Mouse (Mus musculus): ENCODE data around the gene Serpina11. TPM values are rescaled to one million over a fixed set of nuclear protein-coding genes. Genes with fewer than 3 reads are reported as not detected.
"Not testable (repeated sequence)": the region's sequence is repeated elsewhere in the genome, so short reads cannot be mapped to it uniquely, and the experiment has no call there.

Serpina11 gene
- polyA plus RNA-seq, 1 experiment = not detected

GRCm38 (mm10) chr12:103977060-103977459, 12.7 kb downstream of the Serpina11 start:
- DNase-seq (ENCODE audit: extremely low spot score in 1 of 2, low spot score in 1 of 2) = no peak

- DNase-seq (ENCODE audit: extremely low spot score in 1 of 2, low spot score in 1 of 2) = peak in 1 of 2 experiments; percentile 38
Observed at GRCm38 (mm10) chr12:103971080-103971479, 18.7 kb downstream of the Serpina11 start.

GRCm38 (mm10) chr12:103969577-103970116, 20.1 kb downstream of the Serpina11 start:
- no peak for DNase-seq (ENCODE audit: extremely low spot score in 1 of 2, low spot score in 1 of 2)

- DNase-seq (ENCODE audit: extremely low spot score in 1 of 2, low spot score in 1 of 2) = no peak
Observed at GRCm38 (mm10) chr12:103966761-103967160, 23.0 kb downstream of the Serpina11 start.

- no peak for DNase-seq (ENCODE audit: extremely low spot score in 1 of 2, low spot score in 1 of 2)
Observed at GRCm38 (mm10) chr12:103963288-103963687, 26.5 kb downstream of the Serpina11 start.

GRCm38 (mm10) chr12:103962860-103963259, 26.9 kb downstream of the Serpina11 start:
- no peak for DNase-seq (ENCODE audit: extremely low spot score in 1 of 2, low spot score in 1 of 2)

- no peak for DNase-seq (ENCODE audit: extremely low spot score in 1 of 2, low spot score in 1 of 2)
Observed at GRCm38 (mm10) chr12:103962337-103962736, 27.4 kb downstream of the Serpina11 start.

GRCm38 (mm10) chr12:103961716-103962115, 28.0 kb downstream of the Serpina11 start:
- no peak for DNase-seq (ENCODE audit: extremely low spot score in 1 of 2, low spot score in 1 of 2)

- DNase-seq (ENCODE audit: extremely low spot score in 1 of 2, low spot score in 1 of 2) = no peak
Observed at GRCm38 (mm10) chr12:103958798-103959197, 31.0 kb downstream of the Serpina11 start, which contains the start of gene Serpina1e. TSS of gene Serpina1e (minus strand) at chr12:103958975.

GRCm38 (mm10) chr12:103956555-103956954, 33.2 kb downstream of the Serpina11 start:
- DNase-seq (ENCODE audit: extremely low spot score in 1 of 2, low spot score in 1 of 2) = not testable (repeated sequence)

- not testable (repeated sequence) for DNase-seq (ENCODE audit: extremely low spot score in 1 of 2, low spot score in 1 of 2)
Observed at GRCm38 (mm10) chr12:103952972-103953371, 36.8 kb downstream of the Serpina11 start.

- DNase-seq (ENCODE audit: extremely low spot score in 1 of 2, low spot score in 1 of 2) = no peak
Observed at GRCm38 (mm10) chr12:103946243-103946642, 43.5 kb downstream of the Serpina11 start.

Other genes with a start within 250 kb of the Serpina11 start
- gene Serpina1d, start 216.4 kb downstream of the Serpina11 start, polyA plus RNA-seq (2012; rRNA removed) = not detected in 2 replicates
- 0.08 TPM in 1 of 2 replicates, not detected in the other for gene Serpina1b, start 159.6 kb downstream of the Serpina11 start, polyA plus RNA-seq (2012; rRNA removed)
- gene Serpina1a, start 126.4 kb downstream of the Serpina11 start, polyA plus RNA-seq (2012; rRNA removed) = 0.08 TPM in 1 of 2 replicates, not detected in the other
- not detected in 2 replicates for gene Serpina1c, start 85.1 kb downstream of the Serpina11 start, polyA plus RNA-seq (2012; rRNA removed)
- gene Serpina1e, start 31.0 kb downstream of the Serpina11 start, polyA plus RNA-seq (2012; rRNA removed) = 0.34 TPM in 1 of 2 replicates, not detected in the other
- gene Serpina9, start 23.8 kb upstream of the Serpina11 start, polyA plus RNA-seq (2012; rRNA removed) = 1.5 TPM in 2 replicates
- gene Serpina12, start 54.5 kb upstream of the Serpina11 start, polyA plus RNA-seq (2012; rRNA removed) = not detected in 2 replicates
- gene Serpina5, start 111.2 kb upstream of the Serpina11 start, polyA plus RNA-seq (2012; rRNA removed) = not detected in 2 replicates
- gene Serpina3a, start 122.8 kb upstream of the Serpina11 start, polyA plus RNA-seq (2012; rRNA removed) = not detected in 2 replicates
- gene Serpina3b, start 138.0 kb upstream of the Serpina11 start, polyA plus RNA-seq (2012; rRNA removed) = not detected in 2 replicates
- 0.06 TPM in 1 of 2 replicates, not detected in the other for gene Serpina3c, start 163.9 kb upstream of the Serpina11 start, polyA plus RNA-seq (2012; rRNA removed)
- gene Serpina3f, start 224.6 kb upstream of the Serpina11 start, polyA plus RNA-seq (2012; rRNA removed) = 0.06 TPM in 1 of 2 replicates, not detected in the other
- gene Serpina3g, start 246.3 kb upstream of the Serpina11 start, polyA plus RNA-seq (2012; rRNA removed) = 0.24 and 0.27 TPM in 2 replicates

Data from frontal cortex, adult 2 months (tissue).